Mouse (Mus musculus) olfactory bulb, adult 2 months (tissue): ENCODE data around the gene Nfib.

Experiments used
- CTCF ChIP-seq: fragments of 200-500 bp; IDR thresholded peaks from 2 replicates; pipeline ENCODE4 v1.5.1; 2012; ENCODE audit warnings: low read depth, mild to moderate bottlenecking, low read length, moderate library complexity; ENCODE audit not compliant: insufficient read depth
- POLR2A ChIP-seq: fragments of 200-500 bp; IDR thresholded peaks from 2 replicates; pipeline ENCODE4 v1.6.1; 2012; ENCODE audit warnings: mild to moderate bottlenecking, low read depth, low read length, moderate library complexity; ENCODE audit not compliant: insufficient read depth

- TF ChIP-seq CTCF (no peak), POLR2A (no peak)
Observed at GRCm38 (mm10) chr4:82291174-82291847, 414.2 kb downstream of the Nfib start.
